Mouse (Mus musculus): ENCODE results near the gene Ppp1r10.

GRCm38 (mm10) chr17:35919864-35920301, 3.6 kb downstream of the Ppp1r10 start:
- TF ChIP-seq CTCF (IDR thresholded peaks at IDR 0.05; ENCODE audit: low read depth) (no peak), EP300 (IDR thresholded peaks at IDR 0.05; ENCODE audit: low read depth) (no peak)

All from heart, postnatal 0 days (tissue).